Mouse (Mus musculus) right cerebral cortex, postnatal 10 days (tissue): ENCODE results near the gene Vgll4.

Experiments used
- DNase-seq, 2 experiments: peaks; one replicate each; pipeline ENCODE4 v3.0.0; 2021; ENCODE audit warnings: low spot score in 2 of 2

Vgll4 gene

DNA sequence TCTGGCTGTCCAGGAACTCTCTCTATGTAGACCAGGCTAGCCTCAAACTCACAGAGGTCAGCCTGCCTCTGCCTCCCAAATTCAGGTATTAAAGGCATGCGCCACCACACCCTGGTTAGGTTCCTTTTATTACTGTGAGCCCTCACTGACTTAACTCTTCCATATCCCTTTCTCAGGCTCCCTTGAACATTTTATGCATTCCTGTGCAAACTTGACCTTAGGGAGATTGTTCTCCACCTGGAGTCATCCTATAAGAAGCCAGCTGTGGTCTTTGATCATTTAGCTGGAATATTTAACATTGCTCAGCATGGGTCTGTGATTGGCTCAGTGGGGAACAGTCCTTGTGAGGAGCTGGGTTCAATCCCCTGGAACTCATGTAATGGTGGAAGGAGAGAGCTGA, 4.5 kb upstream of the Vgll4 start:
- no peak for DNase-seq

DNA sequence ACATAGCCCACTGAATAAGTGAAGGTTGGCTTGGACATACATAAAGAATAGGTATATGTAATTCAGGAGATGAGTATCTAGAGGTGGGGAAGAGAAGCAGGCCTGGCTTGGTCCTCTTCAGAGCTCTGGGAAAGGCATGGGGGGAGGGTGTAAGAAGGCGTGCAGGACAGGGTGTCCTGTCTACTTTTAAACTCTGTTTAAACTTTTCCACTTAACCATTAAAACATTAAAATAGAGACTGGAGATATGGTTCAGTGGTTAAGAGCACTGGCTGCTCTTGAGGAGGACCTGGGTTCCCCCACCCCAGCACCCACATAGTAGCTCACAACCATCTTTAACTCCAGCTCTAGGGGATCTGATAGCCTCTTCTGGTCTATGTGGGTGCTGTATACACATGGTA, 3.2 kb upstream of the Vgll4 start:
- no peak for DNase-seq

DNA sequence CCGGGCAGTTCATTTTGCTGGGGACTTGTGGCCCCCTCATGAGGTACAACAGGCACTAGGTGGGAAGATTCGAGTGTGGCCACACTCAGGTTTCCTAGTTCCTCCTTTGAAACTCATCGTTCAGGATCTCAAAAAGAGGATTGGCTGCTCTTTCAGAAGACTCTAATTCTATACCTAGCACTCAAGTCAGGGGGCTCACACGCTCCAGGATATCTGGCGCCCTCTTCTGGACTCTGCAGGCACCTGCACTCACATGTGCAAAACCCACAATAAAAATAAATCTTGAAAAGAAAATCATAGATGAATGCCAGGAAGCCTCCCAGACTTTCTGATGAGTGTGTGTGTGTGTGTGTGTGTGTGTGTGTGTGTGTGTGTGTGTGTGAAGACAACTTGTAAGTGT, 1.1 kb upstream of the Vgll4 start:
- DNase-seq: no peak

DNA sequence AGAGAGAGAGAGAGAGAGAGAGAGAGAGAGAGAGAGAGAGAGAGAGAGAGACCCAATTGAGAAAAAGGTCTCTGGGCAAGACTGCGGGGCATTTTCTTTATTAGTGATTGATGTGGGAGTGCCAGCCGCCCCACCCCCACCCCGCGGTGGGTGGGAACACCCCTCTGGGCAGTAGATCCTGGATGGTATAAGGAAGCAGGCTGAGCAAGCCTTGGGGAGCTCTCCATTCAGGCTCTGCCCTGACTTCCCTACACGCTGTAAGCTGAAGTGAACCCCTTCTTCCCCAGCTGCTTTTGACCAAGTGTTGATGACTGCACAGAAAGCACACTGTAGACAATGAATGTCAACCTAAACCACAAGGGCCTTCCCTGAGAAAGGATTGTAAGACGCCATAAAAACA, 592 bp upstream of the Vgll4 start:
- no peak for DNase-seq

DNA sequence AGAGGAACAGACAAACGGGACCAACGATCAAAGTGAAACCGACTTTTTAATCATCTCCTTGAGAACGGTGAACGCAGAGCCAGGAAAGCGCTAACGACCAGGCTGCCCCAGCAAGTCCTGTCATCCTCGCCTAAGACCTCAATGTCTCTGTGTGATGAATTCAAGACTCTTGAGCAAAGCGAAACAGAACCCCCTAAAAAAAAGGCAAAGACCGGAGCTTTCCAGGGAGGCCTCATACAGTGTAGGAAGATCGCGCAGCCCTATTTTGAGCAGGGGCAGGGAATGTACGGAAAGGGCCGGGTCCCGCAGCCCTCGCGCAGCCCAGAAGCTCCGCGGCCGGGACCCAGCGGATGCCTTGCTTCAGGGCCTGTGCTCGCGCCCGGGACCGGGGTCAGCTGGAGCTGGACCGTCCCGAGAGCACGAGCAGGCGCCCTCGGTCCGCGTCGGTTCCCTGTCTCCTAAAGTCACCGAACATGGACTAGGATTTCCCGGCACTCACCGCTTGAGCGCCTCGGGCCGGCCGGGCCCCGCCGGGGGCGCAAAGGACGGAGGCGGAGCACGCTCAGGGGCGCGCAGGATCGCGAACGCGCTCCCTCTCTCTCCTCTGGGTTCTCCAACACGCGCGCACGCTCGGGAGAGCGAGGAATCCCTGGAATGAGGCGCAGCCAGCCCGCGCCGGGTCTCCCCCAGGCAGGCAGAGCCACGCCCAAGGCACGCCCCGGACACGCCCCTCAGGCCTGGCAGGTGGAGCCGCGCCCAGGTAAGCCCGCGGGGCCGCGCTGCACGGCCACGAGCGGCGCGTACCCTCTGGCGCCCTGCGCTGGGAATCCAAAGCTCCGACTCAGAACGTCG, 1.2 kb downstream of the Vgll4 start:
- peak; percentile 91 to 93 for DNase-seq

DNA sequence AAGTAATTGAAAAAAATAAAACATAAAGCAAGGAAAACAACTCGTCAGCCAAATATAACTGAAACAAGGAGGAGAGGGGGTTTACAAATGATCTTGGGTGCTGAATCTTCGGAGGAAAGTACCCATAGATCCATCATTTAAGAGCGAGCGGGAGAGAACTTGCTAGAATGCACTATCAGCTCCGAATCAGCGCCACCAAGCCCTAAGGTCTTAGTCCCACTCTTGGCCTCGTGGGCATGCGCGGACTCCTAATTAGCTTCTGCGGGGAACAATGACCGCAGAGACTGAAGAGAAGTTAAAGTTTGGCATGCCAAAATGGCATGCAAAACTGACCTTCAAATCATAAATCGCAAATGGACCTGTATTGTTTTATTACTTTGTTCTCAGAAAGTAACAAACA, 2.2 kb downstream of the Vgll4 start:
- no peak for DNase-seq

DNA sequence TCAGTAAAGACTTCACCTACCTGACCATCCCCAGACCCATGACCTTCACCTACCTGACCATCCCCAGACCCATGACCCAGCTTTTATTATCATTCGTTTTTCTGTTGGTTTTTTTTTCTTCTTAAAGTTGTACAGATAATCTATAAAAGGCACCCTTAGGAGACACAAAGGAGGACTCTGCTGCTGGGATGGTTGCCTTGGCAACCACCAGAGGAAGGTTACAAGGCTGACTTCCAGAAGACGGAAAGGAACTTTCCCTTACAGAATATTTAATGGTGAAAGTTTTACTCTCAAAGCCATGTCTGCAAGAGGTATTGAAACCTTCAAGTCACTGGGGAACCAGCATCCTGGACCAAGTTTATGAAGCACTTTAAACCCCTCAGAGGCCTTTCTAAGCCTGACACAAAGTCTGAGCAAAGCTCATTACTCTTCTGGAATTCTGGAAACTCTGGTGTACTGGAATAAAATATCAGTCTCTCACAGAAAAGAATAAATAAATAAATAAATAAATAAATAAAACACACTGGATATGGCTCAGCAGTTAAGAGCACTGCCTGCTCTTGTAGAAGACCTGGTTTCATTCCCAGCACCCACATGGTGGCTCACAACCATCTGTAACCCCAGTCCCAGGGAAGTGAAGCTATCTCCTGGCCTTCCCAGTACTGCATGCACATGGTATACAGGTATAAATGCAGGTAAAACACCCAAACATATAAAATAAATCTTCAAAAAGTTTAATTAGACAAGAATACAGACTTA, 3.2 kb downstream of the Vgll4 start:
- DNase-seq: no peak

DNA sequence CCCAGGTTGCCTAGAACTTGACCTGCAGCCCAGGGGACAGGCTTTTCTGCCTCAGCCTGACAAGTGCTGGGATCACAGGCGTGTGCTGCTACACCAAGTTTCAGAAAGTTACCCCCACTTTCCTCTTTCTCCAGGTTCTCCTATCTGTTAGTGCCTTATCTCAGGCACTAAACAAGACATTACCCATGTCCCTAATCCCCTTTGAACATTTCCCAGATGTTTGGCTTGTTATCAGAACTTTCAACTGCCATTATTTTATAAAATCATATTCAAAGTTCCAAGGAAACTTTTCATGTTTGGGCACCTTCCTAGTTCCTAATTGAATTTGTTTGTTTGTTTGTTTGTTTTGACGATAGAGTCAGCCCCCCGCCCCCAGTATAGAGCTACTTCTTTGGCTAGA, 4.0 kb downstream of the Vgll4 start:
- no peak for DNase-seq

DNA sequence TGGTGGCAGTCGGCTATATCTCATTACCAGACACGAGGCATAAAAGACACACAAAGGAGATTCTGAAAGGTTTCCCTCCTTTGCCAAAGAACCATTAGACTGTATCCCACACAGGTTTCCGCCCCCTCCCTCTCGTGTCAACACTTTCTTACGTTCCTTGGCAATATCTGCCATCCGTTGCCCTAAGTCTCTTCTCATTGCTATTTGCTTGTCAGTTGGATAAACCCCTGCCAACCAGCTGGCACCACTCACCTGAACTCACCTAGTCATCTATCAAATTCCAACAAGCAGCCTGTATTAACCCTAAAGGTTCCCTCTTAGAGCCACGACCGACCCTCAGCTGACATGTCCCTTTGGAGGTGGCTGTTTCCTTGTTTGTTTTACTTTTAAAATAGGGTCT, 4.4 kb downstream of the Vgll4 start:
- no peak for DNase-seq

DNA sequence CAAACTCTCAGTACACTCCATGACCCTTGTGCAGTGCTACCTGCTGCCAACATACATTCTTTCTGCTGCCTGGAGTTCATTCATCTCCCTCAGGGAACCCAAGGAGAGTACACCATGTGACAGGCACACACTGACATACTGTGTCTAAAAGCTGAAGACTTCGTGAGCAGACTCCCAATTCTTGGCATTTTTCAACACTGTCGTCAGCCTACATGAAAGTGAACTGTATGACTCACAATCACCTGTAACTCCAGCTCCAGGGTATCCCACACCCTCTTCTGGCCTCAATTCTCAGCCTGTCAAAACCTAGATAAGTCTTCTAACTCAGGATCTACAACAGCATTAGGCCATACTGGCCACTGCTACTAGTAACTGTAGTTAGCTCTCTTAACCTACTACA, 5.6 kb downstream of the Vgll4 start:
- DNase-seq: no peak

DNA sequence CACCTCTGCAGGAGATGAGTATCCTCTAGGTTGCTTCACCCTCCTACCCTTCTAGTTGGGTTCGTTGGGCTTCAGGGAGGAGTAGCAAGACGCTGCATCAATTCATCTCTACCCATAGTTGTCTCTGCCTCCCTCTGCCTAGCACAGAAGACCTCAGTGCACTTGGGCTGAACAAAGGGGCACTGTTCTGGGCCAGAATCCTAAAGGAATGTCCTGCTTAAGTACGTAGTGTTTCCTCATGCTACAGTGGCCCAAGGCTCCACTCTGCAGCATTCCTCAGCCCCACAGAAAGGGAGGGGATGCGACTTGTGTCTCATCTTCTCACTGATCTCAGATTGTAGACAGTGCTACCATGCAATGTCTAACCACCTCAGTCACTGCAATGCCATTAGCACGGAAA, 6.2 kb downstream of the Vgll4 start:
- DNase-seq: no peak

DNA sequence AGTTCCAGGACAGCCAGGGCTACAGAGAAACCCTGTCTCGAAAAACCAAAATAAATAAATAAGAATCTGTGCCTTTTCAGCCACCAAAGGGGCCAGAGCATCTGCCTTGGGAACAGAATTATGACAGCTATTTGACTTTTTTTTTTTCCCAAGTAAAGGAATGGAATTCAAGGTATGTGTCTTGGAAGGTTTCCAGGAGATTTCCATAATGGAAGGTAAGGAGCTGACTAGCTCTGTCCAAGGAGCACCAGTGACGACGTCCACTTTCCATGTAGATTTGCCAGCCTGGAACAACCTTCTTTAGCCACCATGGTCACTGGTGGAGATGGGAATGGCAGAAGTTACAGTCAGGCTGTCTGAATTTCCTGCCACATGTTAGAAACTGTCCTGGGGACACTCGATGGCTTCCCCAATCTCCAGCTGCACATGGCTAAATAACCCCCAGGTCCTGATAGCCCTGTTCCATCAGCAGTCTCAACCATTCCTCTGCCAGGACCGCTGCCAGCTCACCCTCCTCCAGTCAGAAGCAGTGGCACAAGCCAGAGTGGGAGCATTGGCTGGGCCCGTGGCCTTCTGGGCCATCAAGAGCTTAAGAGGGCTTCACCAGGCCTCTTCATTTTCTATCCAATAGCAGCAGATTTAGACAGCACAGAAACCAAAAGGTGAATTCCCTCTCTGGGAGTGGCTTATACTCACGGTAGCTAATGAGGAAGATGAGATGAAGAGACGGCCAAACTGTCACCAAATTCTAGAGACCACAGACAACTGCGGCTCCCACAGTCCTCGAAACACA, 8.3 kb downstream of the Vgll4 start:
- no peak for DNase-seq

DNA sequence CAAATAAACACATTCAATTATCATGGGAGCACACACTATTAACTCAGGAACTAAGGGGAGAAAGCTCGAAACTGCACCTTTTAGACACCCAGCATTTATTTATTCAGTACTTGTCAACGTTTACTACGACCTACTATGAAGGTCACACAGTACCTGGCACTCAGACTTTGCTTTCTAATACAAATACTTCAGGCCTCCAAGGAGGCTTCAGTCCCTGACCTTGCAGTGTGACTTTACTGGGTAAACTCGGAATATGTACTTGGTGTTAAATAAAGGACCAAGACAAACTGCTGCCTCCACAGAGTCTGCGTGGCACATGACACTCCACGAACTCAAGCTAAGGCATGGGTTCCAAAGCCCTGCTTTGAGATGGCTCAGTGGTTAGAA, 10.8 kb downstream of the Vgll4 start:
- no peak for DNase-seq

DNA sequence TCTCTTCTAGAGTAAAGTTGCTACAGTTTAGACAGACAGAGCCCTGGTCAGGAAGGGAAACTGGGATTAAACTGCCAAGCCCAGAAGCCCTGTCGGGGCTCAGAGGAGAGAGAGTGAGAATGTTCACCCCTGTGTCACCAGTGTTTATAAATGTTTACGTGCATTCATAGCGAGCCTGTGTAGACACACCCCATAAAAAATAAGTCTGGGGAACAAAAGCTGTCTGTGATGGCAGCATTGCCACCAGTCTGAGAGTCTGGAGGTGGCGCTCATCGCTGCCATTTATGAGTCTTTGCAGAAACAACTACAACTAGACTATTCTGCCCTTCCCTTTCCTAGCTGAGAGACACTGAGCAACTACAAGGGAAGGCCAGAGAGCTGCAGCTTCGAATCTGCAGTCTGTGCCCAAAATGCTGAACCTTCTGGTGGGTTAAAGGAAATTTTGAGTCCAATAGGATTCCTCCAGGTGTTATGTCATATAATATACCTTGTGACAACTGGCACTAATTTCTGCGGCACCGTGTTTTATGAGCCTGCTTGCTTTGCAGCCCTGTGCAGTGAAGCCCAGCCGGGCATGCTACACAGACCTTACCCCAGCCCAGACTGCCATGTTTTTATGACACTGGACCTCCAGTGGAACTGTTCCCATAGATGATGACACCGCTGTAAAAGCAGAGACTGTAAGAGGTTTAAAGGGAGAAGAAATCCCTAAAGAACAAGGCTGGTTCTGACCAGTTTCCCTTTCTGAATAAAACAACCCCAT, 11.4 kb downstream of the Vgll4 start:
- no peak for DNase-seq

DNA sequence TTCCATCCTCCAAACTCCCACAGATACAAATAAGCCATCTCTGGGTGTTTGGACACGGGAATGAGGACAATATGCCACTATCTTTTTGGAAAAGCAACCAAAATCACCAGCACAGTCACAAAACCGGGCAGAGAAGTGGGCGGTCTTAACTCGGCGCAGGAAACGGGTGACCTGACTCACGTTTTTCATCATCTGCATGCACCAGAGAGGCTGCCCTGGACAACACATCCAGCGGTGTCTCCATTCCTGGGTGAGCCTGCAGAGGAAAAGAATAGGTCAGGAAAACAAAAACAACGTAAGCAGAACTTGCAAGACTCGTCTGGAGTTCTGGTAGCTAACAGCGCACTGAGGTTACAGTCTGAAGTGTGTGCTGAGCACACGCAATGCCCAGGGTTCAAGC, 12.0 kb downstream of the Vgll4 start:
- no peak for DNase-seq

DNA sequence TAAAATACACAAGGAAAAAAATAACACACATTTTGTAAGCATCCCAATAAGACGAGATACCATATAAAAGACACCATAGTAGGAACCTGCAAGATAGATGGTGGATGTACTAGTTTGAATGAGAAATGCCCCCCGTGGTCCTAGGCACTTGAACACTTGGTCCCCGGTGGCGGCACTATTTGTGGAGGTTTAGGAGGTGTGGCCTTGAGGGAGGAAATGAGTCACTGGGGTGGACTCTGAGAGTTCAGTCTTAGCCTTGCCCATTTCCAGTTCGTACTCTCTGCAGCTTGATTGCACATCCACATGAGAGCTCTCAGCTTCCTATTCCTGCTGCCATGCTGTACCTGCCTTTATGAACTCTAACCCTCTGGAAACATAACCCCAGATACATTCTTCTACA, 15.3 kb downstream of the Vgll4 start:
- DNase-seq: no peak

DNA sequence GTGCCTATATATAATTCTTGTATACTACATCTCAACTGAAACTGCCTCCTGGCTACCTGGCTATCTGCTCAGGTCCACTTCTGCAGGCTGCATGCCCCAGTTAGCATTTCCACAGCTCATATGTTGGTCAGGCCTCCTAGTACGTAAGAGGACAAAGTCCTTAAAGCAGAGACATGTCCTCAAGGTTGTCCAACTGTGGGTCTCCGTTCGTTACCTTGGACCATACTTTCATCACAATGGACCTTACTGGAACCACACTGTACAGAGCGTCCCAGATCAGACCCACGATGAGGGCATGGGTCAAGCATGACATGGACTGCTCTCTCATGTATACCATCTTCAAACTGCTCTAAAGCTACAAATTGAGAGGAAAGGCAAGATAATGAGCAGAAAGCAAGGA, 16.2 kb downstream of the Vgll4 start:
- no peak for DNase-seq

DNA sequence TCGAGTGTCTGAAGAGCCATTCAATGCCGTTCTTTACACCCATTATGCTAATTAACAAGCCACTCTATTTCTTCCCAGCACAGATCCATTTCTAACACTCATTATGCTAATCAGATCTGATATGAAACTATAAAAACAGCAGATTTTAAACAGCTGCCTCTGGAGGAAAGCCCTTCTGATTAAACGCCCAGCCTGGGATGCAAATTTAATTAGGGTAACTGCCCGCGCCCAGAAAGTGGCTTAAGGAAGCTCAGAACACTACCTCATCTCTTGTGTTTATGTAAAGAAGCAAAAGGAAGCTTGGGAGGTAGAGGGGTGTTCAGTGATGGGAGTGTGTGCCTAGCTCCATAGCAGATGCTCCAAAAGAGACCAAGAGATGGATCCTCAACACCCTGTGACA, 17.4 kb downstream of the Vgll4 start:
- DNase-seq: no peak

DNA sequence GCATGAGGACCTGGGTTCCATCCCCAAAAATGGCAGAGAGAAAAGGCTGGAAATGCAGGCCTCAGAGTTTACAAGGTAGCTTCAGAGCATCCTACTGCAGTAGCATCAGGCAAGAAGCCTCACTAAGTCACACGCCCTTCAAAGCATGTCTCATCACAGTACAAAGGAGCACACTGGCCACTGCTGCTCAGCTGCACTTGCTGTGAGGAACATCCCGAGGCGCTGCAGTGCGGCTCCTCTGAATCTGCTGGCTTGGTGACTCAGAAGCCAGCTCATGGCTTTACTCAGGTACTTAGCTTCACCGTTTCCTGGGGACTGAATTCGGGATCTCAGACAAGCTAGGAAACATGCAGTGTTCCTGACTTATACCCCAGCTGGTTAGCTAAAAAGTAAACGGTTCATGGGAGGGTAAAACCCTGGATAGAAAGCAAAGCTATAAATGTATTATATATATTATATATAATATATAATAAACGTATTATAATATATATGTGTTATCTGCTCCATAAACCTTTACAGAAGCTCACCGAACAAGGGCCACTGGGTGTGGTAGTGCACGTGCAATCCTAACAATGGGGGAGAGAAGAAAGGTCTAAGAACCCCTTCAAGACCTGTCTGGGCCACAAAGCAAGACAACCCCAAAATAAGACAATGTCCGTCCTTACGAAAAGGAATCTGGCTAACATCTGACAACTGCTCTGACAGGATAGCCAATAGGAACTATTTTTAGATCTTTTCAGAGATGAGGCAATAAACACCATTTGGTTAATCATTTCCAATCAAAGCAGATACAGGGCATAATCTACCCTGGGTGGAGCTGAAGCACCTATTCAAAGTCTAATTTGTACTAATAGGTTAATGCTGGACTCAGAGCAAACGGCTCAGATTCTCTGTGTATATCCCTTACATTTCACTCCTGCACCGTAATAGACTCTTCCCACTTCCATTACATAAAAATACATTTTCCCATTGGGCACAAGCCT, 25.0 kb downstream of the Vgll4 start:
- DNase-seq: no peak

DNA sequence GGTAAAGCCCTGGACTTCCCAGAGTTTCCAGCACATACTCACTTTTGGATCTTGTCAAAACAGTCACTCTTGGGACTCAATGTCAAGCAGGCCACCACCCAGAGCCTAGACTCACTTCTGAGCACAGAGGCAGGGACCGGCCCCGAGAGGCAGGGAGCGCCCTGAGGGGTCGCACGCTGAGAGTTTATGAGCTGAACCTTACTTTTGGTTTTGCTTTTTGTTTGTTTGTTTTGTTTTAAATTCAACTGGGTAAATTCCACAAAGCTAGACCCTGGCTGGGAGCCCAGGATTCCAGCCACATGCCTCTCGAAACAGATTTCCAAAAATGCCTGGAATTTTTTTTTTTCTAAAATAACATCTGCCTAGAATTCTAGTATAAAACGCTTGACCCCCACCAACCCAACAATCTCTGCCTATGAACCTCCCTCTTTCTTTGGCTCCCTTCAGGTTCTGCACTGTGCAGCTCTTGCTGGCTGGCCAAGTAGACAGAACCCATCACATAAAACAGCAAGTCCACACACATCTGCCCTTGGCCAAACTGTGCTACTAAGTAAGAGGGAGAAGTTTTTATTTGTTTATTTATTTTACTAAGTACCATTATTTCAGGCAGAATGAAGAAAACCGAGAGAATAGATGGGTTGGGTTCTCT, 28.5 kb downstream of the Vgll4 start:
- no peak for DNase-seq
